Mouse (Mus musculus): ENCODE results near the gene Mllt3.

The Mllt3 gene

GRCm38 (mm10) chr4:88033216-88033653, at the start of gene Mllt3:
TSS of gene Mllt3 (minus strand) at chr4:88033364.
- peak; percentile 96 for DNase-seq (ENCODE audit: low spot score)

DNA sequence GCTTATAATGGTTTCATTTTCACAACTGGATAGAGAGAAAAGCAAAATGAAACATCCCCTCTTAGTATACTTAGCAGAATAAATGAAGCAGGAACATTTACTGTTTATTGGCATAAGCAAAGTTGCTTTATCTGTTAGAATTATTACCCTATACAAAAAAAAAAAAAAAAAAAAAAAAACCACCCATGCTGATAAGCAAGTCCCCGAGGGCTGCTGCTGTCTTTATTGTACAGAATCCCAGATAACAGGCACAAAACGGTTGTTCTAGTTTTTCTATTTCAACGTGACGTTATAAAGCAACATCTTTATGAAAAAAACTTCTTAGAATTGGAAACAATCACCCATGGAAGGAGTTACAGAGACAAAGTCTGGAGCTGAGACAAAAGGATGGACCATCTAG, 49.2 kb upstream of the Mllt3 start:
- no peak for DNase-seq (ENCODE audit: low spot score)

GRCm38 (mm10) chr4:88081885-88082284, 48.7 kb upstream of the Mllt3 start:
- no peak for DNase-seq (ENCODE audit: low spot score)

DNA sequence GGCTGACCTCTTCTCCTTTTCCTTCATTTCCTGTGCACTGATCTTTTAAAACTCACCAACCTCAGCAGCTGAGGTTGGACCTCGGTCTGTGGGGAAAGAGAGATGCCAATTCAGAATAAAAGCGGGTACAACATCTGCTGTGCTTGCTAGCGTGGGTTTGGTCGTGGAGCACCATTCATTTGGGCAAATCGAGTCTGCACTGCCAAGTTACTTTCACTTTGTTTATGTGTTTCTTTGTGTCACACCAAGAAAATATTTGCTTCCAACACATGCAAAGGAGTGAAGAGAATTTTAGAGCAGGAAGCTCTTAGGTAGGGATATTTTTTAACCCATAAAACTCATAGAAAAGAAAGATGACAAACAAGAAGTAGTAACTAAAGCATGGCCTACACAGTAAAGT, 48.3 kb upstream of the Mllt3 start:
- no peak for DNase-seq (ENCODE audit: low spot score)

DNA sequence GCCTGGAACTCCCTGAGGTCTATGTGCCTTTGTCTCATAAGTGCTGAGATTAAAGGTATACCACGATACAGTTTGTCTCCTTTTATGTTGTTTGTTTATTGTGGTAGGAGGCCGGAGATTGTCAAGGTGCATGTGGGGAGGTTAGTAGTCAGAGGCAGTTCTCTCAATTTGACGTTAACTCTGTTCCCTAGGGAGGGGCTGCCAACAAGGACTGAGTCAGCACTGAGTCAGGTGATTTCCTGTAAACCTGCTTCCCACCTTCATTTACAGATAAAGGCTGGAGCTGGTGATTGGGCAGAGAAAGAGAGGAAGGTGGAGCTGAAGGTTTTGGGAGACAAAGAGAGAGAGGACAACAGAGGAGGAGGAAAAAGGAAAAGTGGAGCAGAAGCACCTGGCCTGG, 45.8 kb upstream of the Mllt3 start:
- DNase-seq (ENCODE audit: low spot score): no peak

DNA sequence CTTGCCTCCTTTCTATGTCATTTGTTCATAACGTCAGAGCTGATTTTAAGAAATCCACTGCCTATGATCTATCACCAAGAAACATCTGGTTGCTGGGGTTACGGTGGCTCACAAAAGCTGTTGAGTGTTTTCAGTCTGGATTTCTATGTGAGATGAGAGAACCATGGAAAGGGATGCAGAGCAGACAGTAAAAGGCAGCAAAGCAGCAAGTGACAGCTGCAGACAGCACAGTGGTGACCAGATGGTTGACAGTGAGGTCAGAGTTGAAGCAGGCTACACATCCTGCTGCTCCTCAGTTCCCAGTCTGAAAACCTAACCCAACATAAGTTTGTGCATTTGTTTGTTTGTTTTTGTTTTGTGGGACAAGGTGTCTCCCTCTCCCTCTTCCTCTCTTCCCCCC, 42.2 kb upstream of the Mllt3 start:
- no peak for DNase-seq (ENCODE audit: low spot score)

- peak; percentile 16 for DNase-seq (ENCODE audit: low spot score)
These were observed 13.1 kb upstream of the Mllt3 start for GRCm38 (mm10) chr4:88046280-88046679.

DNA sequence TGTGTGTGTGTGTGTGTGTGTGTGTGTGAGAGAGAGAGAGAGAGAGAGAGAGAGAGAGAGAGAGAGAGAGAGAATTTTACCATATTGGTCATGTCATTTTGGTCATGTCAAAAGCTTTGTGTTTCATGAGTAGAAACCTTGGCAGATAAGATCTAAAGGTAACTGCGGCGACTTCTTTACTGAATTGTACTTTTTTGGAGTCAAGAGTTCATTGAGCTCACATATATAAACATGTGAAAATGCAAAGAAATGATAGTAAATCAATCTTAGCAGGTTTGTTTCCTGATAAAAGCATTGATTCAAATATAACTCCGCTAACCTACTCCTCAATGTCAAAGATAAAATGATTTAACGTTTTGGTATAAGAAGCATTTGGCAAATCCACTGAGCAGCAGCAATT, 12.0 kb upstream of the Mllt3 start:
- no peak for DNase-seq (ENCODE audit: low spot score)

- peak; percentile 68 for DNase-seq (ENCODE audit: low spot score)
These were observed 2.2 kb upstream of the Mllt3 start for GRCm38 (mm10) chr4:88035361-88035760.

- DNase-seq (ENCODE audit: low spot score): peak; percentile 7
These were observed 1.4 kb upstream of the Mllt3 start for GRCm38 (mm10) chr4:88034387-88035157.

- peak; percentile 14 for DNase-seq (ENCODE audit: low spot score)
These were observed 694 bp upstream of the Mllt3 start for GRCm38 (mm10) chr4:88033729-88034386.

GRCm38 (mm10) chr4:88032151-88033098, 739 bp downstream of the Mllt3 start:
- DNase-seq (ENCODE audit: low spot score): peak; percentile 34

- peak; percentile 46 for DNase-seq (ENCODE audit: low spot score)
These were observed 1.7 kb downstream of the Mllt3 start for GRCm38 (mm10) chr4:88031211-88032150.

DNA sequence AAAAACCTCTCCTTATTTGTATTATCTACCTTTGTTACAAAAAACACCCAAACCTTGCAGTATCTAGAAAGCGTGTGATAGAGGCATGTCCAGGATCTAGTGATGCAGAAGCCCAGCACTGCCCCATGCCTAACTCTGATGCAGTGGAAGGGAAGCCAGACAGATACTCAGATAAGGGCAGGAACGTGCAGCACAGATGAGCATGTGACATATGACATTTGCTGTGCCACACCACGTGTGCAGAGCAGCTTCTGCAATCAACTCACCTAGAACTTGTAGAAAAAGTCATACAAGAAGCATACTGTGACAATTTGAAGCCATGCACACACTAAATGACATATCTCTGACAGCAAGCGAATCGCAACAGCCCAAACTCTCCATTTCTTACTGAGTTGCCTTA, 9.6 kb downstream of the Mllt3 start:
- DNase-seq (ENCODE audit: low spot score): no peak

GRCm38 (mm10) chr4:88022623-88023022, 10.5 kb downstream of the Mllt3 start:
- DNase-seq (ENCODE audit: low spot score): no peak

GRCm38 (mm10) chr4:88020421-88020820, 12.7 kb downstream of the Mllt3 start:
- DNase-seq (ENCODE audit: low spot score): no peak

GRCm38 (mm10) chr4:88019645-88020044, 13.5 kb downstream of the Mllt3 start:
- DNase-seq (ENCODE audit: low spot score): no peak

DNA sequence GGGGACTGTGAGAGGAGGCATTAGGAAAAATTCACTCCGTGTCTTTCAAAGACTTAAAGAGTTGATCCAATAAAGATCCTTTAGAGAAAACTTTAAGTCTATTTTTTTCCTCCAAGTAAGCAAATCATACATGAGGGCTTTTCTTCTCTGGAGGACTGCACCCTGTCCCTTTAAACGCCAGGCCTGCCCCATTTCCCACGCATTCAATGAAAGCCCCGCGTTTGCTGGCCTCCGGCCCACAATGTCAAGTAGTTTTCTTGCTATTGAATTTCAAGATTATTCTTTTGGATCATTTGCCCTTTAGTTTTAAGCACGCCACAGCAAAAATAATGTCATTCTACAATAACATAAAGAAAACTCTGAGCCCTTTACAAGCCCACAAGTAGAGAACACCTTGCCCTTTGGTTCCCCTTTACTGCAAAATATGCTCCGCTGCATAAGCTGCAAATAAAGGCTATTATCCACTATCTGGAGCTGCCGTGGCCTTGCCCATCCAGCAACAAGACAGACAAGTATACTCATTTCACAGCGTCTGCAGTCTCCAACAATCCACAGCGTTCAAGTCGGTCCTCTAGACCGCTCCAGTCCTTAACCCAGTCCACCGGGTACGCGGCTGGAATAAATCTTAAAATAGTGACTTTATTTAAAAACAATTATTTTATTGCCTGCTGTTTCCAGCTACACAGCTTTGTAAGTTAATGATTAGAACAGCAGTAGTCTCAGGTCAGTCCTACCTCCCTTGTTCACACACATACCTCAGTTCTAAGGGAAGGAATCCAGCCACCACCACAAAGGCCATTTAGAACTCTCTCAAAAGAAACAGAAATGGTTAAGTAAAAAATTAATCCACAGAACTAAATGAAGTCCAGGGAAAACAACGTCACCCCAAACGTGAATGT, 15.5 kb downstream of the Mllt3 start:
- DNase-seq (ENCODE audit: low spot score): peak; percentile 32

- no peak for DNase-seq (ENCODE audit: low spot score)
These were observed 17.4 kb downstream of the Mllt3 start for GRCm38 (mm10) chr4:88015765-88016164.

DNA sequence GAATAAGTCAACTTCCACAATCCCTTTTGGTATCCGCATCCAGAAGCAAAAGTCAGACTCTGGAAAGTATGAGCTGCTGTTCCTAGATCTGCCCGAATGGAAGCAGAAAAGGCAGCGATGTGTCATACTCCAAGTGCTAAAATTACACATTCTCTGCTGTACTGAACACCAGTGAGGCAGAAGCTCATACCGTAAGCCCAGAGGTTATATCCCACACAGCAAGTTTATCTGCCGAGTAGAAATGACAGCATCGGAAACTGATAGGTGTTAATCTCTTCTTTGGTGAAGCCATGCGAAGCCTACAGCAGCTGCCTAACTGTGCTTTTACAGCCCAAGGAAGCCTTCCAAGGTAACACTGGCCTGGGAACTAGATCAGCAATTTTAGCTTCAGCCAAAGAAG, 17.9 kb downstream of the Mllt3 start:
- no peak for DNase-seq (ENCODE audit: low spot score)
